Mouse (Mus musculus) brain, embryonic 14.5 days (tissue): ENCODE data around the gene Caskin1.

Source experiments
- CTCF ChIP-seq: fragments of 200-500 bp; IDR thresholded peaks from 2 replicates; pipeline ENCODE4 v1.5.1; 2012; ENCODE audit warnings: inconsistent platforms, mild to moderate bottlenecking, moderate library complexity, borderline replicate concordance; ENCODE audit not compliant: insufficient read depth, insufficient read length; ENCODE audit errors: extremely low read depth
- POLR2A ChIP-seq: fragments of 200-500 bp; IDR thresholded peaks from 2 replicates; pipeline ENCODE4 v1.6.1; 2012; ENCODE audit warnings: mild to moderate bottlenecking, inconsistent platforms, borderline replicate concordance; ENCODE audit not compliant: poor library complexity, insufficient read depth, insufficient read length, severe bottlenecking; ENCODE audit errors: extremely low read depth

DNA sequence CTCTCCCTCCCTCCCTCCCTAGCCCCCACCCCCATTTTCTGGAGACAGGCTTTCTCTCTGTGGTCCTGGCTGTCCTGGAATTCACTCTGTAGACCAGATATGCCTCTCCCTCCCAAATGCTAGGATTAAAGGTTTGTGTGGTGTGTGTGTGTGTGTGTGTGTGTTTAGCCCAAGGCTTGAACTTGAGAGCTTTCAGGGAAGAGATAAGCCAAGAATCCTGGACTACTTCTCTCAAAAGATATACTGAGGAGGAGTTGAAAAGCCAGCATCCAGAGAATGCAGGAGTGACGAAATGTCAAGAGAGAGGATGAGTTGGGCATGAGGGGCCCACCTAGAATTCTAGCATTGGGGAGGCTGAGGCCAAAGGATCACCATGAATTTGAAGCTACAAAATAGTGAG is 25.5 kb upstream of the Caskin1 start:
- TF ChIP-seq CTCF = no peak
- TF ChIP-seq POLR2A = no peak
